Mouse (Mus musculus) fibroblast of lung, adult 2 months (primary cell): Measurements from ENCODE around the gene Limd1.

Experiments
- DNase-seq: peaks from one replicate; pipeline ENCODE4 v3.0.0-alpha.2; 2011; ENCODE audit warnings: low read depth

Gene Limd1

DNA sequence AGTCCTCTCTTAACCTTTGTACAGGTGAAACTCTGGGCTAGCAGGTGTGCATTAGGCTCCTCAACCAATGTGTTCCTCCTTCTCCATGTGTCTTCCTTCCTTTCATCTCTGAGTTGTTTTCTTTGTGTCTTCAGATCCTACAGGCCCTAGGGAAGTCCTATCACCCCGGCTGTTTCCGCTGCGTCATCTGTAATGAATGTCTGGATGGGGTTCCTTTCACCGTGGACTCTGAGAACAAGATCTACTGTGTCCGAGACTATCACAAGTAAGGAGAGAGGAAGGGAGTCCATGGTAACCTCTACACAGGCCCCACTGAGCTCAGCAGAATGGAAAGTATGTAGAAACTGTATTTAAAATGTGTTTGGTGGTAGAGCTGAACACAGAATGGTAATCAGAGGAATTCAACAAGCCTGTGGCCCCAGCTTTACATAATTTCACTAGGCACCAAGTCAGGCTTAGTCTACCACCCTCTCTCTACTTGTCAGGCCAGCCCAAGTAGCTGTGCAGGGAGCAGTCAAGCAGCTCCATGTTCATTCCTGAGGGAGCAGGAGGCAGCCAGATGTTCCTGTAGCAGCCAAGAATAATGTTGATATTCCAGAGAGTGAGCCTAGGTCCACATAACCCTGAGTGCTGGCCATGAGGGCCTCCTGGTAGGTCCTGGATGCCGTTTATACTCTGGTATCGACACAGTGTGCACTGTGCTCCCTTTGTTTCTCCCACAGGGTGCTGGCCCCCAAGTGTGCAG is 38.3 kb downstream of the Limd1 start:
- peak; percentile 60 for DNase-seq

DNA sequence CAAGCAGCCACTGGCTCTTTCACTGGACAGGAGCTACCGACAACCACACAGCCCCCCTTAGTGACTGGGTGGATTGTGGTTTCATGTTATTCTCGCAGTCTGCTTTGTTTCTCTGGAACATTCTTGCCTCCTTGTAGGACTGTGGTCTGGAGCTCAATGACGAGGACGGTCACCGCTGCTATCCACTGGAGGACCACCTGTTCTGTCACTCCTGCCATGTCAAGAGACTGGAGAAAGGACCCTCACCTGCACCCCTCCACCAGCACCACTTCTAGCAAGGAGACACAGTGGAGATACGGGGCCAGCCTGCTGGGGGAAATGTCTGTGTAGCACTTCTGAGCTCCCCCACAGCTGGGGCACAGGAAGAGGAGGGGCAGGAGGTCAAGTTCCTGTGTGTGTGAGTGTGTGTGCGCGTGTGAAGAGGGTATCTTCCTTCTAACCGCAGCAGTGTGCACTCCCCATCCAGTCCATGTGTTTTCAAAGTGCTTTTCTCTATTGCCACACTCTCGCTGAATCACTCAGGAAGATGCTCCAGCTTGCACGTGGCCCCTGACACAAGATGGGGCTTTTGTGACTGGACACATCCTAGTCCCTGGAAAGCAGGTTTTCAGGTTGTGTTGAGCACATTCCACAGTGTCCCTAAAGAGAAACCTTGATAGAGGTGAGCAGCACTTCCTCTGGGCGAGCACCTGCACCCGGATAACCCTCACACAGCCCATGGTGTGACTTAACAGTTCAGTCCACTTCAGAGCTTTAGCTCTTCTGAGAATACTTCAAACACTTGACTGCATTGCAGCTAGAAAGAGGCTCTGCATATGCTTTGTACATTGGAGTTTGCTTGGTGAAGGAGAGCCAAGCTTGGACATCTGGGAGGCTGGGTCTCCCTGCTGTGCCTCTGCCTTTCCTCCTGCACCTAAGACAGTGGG is 40.7 kb downstream of the Limd1 start:
- no peak for DNase-seq

GRCm38 (mm10) chr9:123520735-123521134 is 42.2 kb downstream of the Limd1 start:
- DNase-seq = no peak

DNA sequence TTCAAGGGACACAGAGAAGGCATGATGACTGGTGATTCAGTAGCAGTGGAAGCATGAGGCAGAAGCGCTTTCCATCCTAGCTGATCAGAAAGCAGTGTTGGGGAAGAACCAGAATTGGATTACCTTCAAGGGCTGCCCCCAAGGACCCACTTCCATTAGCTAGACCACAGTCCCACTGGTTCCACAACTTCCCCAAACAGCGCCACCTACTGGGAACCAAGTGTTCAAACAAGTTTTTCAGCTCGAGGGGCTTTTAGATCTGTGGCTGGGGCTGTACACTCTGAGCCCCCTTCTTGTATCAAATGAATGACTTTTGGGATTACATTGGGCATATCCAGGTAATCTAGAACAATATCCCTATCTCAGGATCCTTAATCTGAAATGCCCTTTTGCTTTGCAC is 45.2 kb downstream of the Limd1 start:
- no peak for DNase-seq

DNA sequence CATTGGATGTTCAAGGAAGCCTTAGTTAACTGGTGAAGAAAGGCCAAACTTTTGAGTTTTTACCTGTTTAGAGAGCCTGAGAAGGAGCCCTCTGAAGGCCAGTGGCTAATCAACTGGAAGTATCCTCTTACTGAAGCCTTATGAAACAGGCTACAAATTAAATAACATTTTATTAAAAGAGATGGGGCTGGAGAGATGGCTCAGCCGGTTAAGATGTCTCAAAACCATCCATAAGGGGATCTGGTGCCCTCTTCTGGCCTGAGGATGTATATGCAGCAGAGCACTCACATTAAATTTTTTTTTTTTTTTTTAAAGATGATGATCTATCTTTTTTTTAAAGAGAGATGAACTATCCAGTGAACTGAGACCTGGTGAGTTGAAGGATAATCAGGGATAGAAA is 46.6 kb downstream of the Limd1 start:
- DNase-seq = peak; percentile 48

- no peak for DNase-seq
Measured at GRCm38 (mm10) chr9:123526502-123526901, 48.0 kb downstream of the Limd1 start.

DNA sequence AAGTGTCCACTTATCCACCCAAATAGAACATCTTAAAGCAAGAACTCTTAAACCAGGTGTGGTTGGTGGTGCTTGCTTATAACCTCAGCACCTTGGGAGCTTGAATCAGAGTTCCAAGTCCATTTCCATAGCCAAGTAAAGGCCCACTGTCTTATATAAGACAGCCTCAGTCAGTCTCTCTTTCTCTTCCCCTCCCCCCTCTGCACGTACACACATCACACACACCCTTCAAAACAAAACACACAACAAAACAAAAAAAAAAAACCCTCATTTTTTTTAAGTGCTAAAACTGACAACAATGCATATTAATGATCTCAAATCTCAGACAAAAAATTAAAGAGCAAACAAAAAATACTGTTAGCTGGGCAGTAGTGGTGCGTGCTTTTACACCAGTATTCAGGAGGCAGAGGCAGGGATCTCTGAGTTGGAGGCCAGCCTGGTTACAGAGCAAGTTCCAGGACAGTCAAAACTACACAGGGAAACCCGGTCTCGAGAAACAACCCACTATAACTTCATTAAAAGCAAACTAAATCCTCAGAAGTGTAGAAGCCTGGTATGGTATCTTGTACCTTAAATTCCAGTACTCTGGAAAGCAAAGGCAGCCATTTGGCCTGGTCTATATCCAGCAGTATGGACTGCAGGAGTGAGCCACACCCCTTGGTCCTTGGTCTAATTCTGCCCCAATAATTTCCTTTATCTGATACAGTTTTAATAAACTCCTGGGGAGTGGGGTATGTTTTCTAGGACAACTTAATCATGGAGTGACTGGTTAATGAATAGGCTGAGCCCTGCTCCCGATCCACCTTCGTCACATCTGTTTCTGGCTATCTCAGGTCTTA is 49.8 kb downstream of the Limd1 start:
- DNase-seq = no peak

DNA sequence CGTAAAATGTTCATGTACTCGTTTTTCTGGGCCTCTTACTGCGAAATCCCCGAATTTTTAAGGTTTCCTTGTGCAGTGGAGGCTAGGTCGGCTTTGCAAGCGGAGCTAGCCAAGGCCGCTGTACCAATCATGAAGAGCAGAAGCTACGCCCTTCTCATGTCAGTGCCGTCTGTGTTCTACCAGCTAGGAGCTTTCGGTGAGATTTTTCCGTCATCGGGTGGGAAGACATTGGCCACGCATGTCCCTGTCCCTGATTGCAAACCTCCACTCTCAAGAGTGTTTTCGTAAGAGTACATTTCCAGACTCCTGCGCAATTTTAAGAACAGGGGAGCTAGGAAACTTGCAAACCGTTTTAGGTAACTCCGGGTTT is 50.4 kb downstream of the Limd1 start:
- DNase-seq = no peak

DNA sequence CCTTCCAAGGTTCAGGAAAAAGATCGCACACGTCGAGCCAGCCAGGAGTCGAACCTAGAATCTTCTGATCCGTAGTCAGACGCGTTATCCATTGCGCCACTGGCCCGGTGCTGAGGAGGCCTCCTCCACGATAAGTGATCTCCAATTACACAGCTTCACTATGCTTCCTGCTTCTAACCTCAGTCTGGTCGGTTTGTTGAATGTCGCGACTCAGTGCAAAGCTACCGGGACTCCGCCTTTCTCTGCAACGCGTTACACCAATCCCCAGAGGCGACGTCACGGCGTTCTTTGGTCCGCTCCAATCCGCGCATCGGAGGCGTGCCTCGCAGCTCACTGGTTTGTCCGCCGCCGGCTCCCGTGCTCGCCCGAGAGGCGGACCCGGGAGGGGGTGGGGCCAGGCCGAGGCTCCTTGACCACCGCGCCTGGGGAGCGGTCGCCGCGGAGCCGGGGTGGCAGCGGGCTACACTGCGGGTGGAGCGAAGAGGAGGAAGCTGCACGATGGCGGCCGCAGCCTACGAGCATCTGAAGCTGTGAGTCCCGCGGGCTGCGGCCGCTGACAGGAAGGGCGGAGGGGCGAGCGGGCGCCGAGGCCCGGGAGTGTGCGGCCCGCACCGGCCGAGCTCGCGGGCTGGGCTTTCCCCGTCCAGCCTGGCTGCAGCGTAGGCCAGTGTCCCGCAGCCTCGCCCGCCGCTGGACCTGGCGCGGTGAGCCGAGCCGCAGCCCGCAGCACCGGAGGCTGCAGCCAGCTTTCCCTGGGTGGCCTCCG is 51.1 kb downstream of the Limd1 start, which contains the start of gene Sacm1l:
Gene Sacm1l (plus strand): TSS at position 368 of the 766 bp plus-strand sequence.
- peak; percentile 100 for DNase-seq

GRCm38 (mm10) chr9:123530158-123530475 is 51.6 kb downstream of the Limd1 start:
- DNase-seq = no peak

- DNase-seq = no peak
Measured at GRCm38 (mm10) chr9:123530566-123531130, 52.1 kb downstream of the Limd1 start.

DNA sequence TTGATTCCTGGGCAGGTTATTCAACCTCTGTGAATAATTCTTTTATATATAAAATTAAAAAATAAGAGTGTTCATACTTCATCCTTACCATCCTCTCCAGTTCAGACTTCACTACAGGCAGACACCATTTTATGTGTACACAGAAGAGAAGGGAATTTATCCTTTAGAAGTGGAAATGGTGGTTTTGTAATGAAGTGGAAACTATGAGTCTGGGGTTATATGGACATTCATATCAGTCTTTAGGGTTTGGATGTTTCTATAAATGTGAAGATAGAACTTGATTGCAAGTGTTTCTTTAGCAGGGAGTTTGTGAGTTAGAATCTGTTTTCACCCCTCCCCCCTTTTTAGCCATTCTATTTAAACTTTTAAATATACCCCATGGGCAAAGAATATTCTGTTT is 52.7 kb downstream of the Limd1 start:
- no peak for DNase-seq

DNA sequence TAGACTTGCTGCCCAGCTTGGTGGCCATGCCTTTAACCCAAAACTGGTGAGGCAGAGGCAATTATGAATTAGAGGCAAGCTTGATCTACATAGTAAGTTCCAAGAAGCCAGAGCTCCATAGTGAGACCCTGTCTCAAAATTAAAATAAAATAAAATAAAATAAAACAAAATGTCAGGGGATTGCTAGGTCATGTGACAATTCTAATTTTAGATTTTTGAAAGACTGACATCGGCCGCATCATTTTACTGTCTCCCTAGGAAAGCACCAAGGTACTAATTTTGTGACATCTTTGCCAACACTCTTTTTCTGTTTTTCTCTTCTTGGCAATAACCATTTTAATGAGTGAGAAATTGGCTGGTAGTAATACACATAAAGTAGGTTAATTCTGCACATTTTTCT is 58.1 kb downstream of the Limd1 start:
- no peak for DNase-seq

GRCm38 (mm10) chr9:123538189-123538588 is 59.7 kb downstream of the Limd1 start:
- DNase-seq = no peak

DNA sequence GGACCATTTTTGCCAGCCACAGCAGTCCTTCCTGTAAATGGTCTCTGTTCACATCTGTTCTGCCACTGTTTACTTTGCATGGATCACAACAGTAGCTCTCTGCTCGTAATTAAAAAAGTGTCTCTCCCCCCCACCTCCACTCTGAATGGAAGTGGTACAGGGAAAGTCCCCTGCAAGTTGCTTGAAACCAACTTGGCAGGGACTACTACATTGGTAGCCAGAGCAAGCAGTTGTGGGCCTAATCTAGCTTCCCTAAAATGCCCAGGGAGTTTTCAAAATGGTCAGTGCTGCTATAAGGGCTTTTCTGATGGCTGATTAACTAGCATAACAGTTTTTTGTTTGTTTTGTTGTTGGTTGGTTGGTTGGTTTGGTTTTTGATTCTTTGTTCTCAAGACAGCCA is 60.6 kb downstream of the Limd1 start:
- DNase-seq = no peak

DNA sequence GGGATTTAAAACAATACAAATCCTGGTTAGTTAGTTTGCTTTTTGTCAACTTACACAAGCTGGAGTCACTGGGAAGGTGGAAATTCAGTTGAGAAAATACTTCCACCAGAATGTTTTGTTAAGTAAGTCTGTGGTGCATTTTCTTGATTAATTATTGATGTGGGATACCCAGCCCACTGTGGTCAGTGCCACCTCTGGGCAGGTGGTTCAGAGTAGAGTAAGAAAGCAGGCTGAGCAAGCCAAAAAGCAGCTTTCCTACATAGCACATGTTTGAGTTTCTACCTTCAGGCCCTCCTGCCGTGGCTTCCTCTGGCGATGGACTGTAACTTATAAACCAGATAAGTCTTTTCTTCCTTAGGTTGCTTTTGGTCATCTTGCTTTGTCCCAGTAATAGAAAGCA is 61.3 kb downstream of the Limd1 start:
- DNase-seq = no peak

- DNase-seq = no peak
Measured at GRCm38 (mm10) chr9:123554599-123554998, 76.1 kb downstream of the Limd1 start.
